Mouse (Mus musculus) heart, embryonic 14.5 days (tissue): ENCODE data around the gene Herc1. TPM values are rescaled to one million over a fixed set of nuclear protein-coding genes. Genes with fewer than 3 reads are reported as not detected.

Experiments used
- ATAC-seq: fragments of 200-750 bp; cut with Nextera tagmentation; 2 replicates; pipeline ENCODE4 v1.8.0; 2017; ENCODE audit warnings: low read depth, moderate TSS enrichment; ENCODE audit not compliant: insufficient number of reproducible peaks, insufficient read depth, low FRiP score
- H3K27ac ChIP-seq, 2 experiments: fragments of 200-500 bp in 1 of 2; fragments of 300-500 bp in 1 of 2; sonication (generic) in 1 of 2; replicated peaks in 1 of 2; 2 replicates each; pipeline ENCODE4 v1.5.1; 2012 to 2014; ENCODE audit warnings: low read depth in 2 of 2, low read length in 2 of 2, control low read depth in 1 of 2, mild to moderate bottlenecking in 1 of 2, mixed read lengths in 1 of 2; ENCODE audit not compliant: control insufficient read depth in 1 of 2, insufficient read depth in 1 of 2
- H3K27me3 ChIP-seq: fragments of 300-500 bp; sonication (generic); 2 replicates; pipeline ENCODE4 v1.6.1; 2014; ENCODE audit warnings: mild to moderate bottlenecking, low read length, control low read depth; ENCODE audit not compliant: control insufficient read depth, insufficient read depth
- H3K36me3 ChIP-seq: fragments of 300-500 bp; sonication (generic); 2 replicates; pipeline ENCODE4 v1.6.1; 2014; ENCODE audit warnings: mild to moderate bottlenecking, control low read depth, low read length, mixed read lengths; ENCODE audit not compliant: control insufficient read depth, insufficient read depth
- H3K4me1 ChIP-seq, 2 experiments: fragments of 200-500 bp in 1 of 2; fragments of 300-500 bp in 1 of 2; sonication (generic) in 1 of 2; 2 replicates each; pipeline ENCODE4 v1.6.1; 2012 to 2014; ENCODE audit warnings: low read length in 2 of 2, control low read depth in 1 of 2, mixed read lengths in 1 of 2; ENCODE audit not compliant: control insufficient read depth in 2 of 2, insufficient read depth in 2 of 2
- H3K4me2 ChIP-seq: fragments of 300-500 bp; sonication (generic); 2 replicates; pipeline ENCODE4 v1.6.1; 2014; ENCODE audit warnings: mild to moderate bottlenecking, low read length
- H3K4me3 ChIP-seq, 2 experiments: fragments of 200-500 bp in 1 of 2; fragments of 300-500 bp in 1 of 2; sonication (generic) in 1 of 2; 2 replicates each; pipeline ENCODE4 v1.5.1; 2012 to 2014; ENCODE audit warnings: low read length in 2 of 2, mild to moderate bottlenecking in 2 of 2, control low read depth in 1 of 2, low read depth in 1 of 2, moderate library complexity in 1 of 2; ENCODE audit not compliant: control insufficient read depth in 1 of 2, insufficient read depth in 1 of 2
- H3K9ac ChIP-seq: fragments of 300-500 bp; sonication (generic); 2 replicates; pipeline ENCODE4 v1.6.1; 2014; ENCODE audit warnings: mild to moderate bottlenecking, low read length
- H3K9me3 ChIP-seq: fragments of 300-500 bp; sonication (generic); 2 replicates; pipeline ENCODE4 v1.6.1; 2016; ENCODE audit warnings: low read length, control low read depth; ENCODE audit not compliant: control insufficient read depth
- WGBS: fragments of 180-500 bp; shearing (Covaris S2); extraction: QIAGEN DNeasy Blood & Tissue Kit; methylation state at CpG from one replicate; pipeline ENCODE4 v1.1.7; 2014; 5-methylcytosine and 5-hydroxymethylcytosine counted together
- polyA plus RNA-seq: library from polyadenylated mRNA; unstranded; fragments of >200 nt; fragmentation: Nextera tagmentation; extraction: Ambion mirVana; gene quantifications from 2 replicates; pipeline ENCODE4 v1.2.1, GENCODE M21; 2014

Gene Herc1
- polyA plus RNA-seq, 1 experiment from 2014 or later: 23.1 TPM

DNA sequence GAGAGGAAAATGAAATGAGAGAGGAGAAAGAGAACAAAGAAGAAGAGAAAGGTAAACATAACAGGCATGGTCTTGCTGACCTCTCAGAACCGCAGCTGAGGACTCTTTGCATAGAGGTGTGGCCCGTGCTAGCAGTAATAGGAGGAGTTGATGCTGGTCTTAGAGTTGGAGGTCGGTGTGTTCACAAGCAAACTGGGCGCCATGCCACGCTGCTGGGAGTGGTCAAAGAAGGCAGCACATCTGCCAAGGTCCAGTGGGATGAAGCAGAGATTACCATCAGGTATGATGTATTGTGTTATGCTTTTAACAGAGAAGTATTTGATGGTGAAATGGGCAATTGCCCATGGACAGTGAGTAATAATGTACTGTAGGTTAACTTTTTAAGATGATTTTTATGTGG, 98.0 kb downstream of the Herc1 start:
- H3K36me3 ChIP-seq: peaks cover 66% of the 10 kb centered on the region
- 87% methylated on average over 5 of the region's 5 CpGs for WGBS

DNA sequence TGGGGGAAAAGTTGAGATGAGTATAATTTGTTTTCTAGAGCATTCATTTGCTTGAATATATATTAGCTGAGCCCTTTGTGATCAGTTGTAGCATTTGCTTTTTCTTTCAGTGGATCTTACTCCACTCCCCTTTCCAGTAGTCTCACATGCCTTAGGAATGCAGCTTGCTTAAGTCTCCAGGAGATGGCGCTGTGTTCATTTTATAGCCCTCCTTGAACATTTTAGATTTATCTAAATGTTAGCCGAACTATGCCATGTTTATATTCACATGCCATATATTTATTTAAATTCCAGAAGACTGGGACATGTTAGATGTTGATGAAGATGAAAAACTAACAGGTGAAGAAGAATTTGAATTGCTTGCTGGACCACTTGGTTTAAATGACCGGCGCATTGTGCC, 114.8 kb downstream of the Herc1 start:
- Histone ChIP-seq H3K27me3 (no peaks in the 10 kb centered on the region), H3K4me2 (no peak overlapping the region), H3K9ac (no peak overlapping the region), H3K4me3 (no peak overlapping the region), H3K4me1 (no peaks in the 10 kb centered on the region), H3K27ac (no peak overlapping the region), H3K9me3 (no peaks in the 10 kb centered on the region), H3K36me3 (peaks cover 77% of the 10 kb centered on the region)
- 60% methylated on average over 4 of the region's 4 CpGs for WGBS
- no peak for ATAC-seq

More for the DNA sequence above, 98.0 kb downstream of the Herc1 start:
- no peak overlapping the region for H3K4me3 ChIP-seq
- no peak overlapping the region for H3K9ac ChIP-seq
- no peak for ATAC-seq
- no peaks in the 10 kb centered on the region for H3K4me1 ChIP-seq
- H3K27me3 ChIP-seq: no peaks in the 10 kb centered on the region
- H3K27ac ChIP-seq: no peak overlapping the region
- H3K4me2 ChIP-seq: no peak overlapping the region
- no peaks in the 10 kb centered on the region for H3K9me3 ChIP-seq

DNA sequence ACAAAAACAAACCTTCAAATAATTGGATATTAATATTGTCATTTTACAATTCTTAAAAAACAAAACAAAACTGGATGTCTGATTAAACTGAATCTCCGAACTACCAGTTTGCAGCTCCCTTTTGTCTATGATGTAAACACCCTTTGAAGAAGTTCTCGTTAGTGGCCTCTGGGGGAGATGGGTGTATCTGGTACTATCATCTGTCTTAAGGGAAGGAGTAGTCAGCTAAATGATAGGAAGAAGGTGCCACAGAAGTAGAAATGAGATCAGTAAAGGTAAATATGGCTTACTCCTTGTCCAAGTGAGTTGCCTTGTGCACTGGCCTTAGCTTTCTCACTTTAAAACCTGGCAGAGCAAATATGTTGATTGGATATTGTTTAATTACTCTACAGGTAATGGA, 127.5 kb downstream of the Herc1 start:
- H3K36me3 ChIP-seq: peaks cover 81% of the 10 kb centered on the region
- 78% methylated on average over 2 of the region's 2 CpGs for WGBS
- ATAC-seq: no peak
- no peak overlapping the region for H3K4me3 ChIP-seq
- no peak overlapping the region for H3K9ac ChIP-seq
- no peak overlapping the region for H3K27ac ChIP-seq
- no peaks in the 10 kb centered on the region for H3K27me3 ChIP-seq
- no peak overlapping the region for H3K4me2 ChIP-seq
- H3K9me3 ChIP-seq: no peaks in the 10 kb centered on the region
- H3K4me1 ChIP-seq: no peaks in the 10 kb centered on the region

DNA sequence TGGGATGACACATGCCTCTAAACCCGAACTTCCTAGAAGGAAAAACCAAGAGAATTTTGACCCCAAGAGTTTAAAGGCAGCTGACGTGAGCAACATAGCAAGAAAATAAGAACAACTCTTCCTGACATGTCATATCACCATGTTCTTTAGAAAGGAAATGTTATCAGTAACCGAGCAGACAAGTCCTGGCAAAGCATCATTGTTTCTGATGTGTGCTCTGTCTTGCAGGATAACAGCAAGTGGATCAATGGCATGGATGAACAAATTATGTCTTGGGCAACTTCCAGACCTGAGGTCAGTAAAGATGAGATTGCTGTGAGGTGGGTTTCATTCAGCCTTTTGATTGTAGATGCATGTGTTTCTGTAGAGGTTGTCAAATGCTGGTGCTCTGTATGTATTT, 133.2 kb downstream of the Herc1 start:
- Histone ChIP-seq H3K36me3 (peaks cover 87% of the 10 kb centered on the region), H3K27ac (no peak overlapping the region), H3K4me1 (no peaks in the 10 kb centered on the region), H3K4me2 (no peak overlapping the region), H3K9ac (no peak overlapping the region), H3K27me3 (no peaks in the 10 kb centered on the region), H3K9me3 (no peaks in the 10 kb centered on the region), H3K4me3 (no peak overlapping the region)
- 65% methylated on average over 3 of the region's 3 CpGs for WGBS
- no peak for ATAC-seq

DNA sequence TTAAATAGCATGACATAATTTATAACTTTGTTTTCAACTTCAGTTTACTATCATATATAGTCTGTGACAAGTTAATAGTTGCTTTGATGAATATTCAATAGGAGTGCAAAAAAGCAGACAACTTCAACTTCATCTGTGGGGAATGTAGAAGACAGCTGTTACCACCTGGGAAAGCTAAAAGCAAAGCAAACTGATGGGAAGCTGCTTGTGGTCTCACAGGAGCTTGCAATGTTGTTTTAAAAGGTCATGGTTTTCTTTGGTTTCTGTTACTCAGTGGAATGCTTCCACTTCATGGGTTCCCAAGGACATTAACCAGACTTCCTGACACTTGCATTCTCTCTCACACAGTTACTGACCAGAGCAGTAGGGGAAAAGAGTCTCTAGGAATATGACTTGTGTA, 138.5 kb downstream of the Herc1 start:
- no peaks in the 10 kb centered on the region for H3K4me1 ChIP-seq
- peaks cover 94% of the 10 kb centered on the region for H3K36me3 ChIP-seq
- H3K9me3 ChIP-seq: no peaks in the 10 kb centered on the region
- no peak overlapping the region for H3K9ac ChIP-seq
- no peak overlapping the region for H3K4me3 ChIP-seq
- no peaks in the 10 kb centered on the region for H3K27me3 ChIP-seq
- no peak for ATAC-seq
- H3K4me2 ChIP-seq: no peak overlapping the region
- H3K27ac ChIP-seq: no peak overlapping the region

DNA sequence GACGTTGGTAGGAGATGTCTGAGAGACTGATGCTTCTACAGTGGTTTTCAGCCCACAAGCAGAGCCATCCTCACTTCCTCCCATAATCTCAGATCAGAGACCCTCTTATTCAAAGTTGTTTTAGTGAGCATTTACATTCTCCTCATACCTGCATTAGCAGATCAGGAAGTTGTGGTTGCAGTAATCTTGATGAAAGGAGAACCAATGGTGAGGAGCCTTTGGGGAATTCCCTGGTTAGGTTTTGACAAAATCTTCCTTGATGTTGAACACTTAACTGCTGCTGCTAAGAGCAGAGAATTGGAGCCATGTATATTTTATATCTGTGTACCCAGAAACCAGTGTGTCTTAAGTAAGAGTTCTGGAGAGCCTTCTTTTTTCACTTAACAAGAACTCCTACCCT, 142.1 kb downstream of the Herc1 start:
- Histone ChIP-seq H3K9ac (no peak overlapping the region), H3K4me2 (no peak overlapping the region), H3K36me3 (peaks cover 93% of the 10 kb centered on the region), H3K9me3 (no peaks in the 10 kb centered on the region), H3K4me3 (no peak overlapping the region), H3K4me1 (no peaks in the 10 kb centered on the region), H3K27me3 (no peaks in the 10 kb centered on the region), H3K27ac (no peak overlapping the region)
- WGBS: 81% methylated on average over 1 of the region's 1 CpGs
- no peak for ATAC-seq

DNA sequence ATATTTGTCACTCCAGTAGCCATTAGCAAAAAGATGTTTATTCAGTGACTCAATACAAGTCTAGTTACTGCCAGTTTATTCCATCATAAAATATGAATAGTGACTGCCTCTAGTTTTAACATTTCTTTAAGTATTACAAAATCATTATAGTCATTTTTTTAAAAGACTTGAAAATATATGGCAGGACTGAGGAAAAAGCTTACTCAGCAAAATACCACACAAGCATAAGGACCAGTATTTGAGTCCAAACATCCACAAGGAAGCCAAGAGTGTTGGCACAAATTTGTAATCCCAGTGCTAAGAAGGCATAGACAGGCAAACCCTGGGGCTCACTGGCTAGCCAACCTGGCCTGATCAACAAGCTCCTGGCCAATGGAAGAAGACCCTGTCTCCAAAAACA, 143.7 kb downstream of the Herc1 start:
- Histone ChIP-seq H3K9ac (no peak overlapping the region), H3K9me3 (no peaks in the 10 kb centered on the region), H3K36me3 (peaks cover 94% of the 10 kb centered on the region), H3K27ac (no peak overlapping the region), H3K27me3 (no peaks in the 10 kb centered on the region), H3K4me2 (no peak overlapping the region), H3K4me1 (no peaks in the 10 kb centered on the region), H3K4me3 (no peak overlapping the region)
- ATAC-seq: no peak

DNA sequence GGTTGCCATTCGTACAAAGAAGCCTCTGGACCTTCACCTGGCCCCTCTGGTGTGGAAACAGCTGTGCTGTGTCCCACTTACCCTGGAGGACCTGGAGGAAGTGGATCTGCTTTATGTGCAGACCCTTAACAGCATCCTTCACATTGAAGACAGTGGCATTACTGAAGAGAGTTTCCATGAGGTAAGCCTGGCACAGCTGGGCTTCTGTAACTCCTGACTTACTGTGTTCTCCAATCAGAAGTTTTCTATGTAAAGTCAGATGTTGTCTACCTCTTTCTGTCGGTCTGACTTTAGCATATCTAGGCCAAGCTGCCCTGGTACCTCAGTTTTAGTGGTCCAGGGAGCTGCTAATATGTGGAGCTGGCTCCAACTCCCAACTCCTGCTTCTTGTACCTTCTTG, 151.0 kb downstream of the Herc1 start:
- Histone ChIP-seq H3K27ac (no peak overlapping the region), H3K9me3 (no peaks in the 10 kb centered on the region), H3K36me3 (peaks cover 81% of the 10 kb centered on the region), H3K27me3 (no peaks in the 10 kb centered on the region), H3K9ac (no peak overlapping the region), H3K4me2 (no peak overlapping the region), H3K4me3 (no peak overlapping the region), H3K4me1 (peaks cover 3 to 4% of the 10 kb centered on the region in 2 experiments; a peak in 2 of 4 replicates)
- ATAC-seq: no peak
- WGBS: 76% methylated on average over 2 of the region's 2 CpGs
